Mouse (Mus musculus) G1E (cell line): ENCODE measurements around the gene Olfr1309. TPM values are rescaled to one million over a fixed set of nuclear protein-coding genes. Genes with fewer than 3 reads are reported as not detected.
"Not testable (repeated sequence)": the region's sequence is repeated elsewhere in the genome, so short reads cannot be mapped to it uniquely, and the experiment has no call there.

Experiments
- ATAC-seq: 2 replicates; pipeline ENCODE4 v1.8.0; 2016; ENCODE audit warnings: mild to moderate bottlenecking; ENCODE audit not compliant: insufficient number of reproducible peaks, poor library complexity, low FRiP score, severe bottlenecking; ENCODE audit errors: extremely low read depth
- DNase-seq: peaks from one replicate; pipeline ENCODE4 v3.0.0; 2012; ENCODE audit warnings: low spot score
- H3K27me3 ChIP-seq: 2 replicates; pipeline ENCODE4 v1.6.1; 2012; ENCODE audit warnings: mild to moderate bottlenecking, low read length, inconsistent platforms; ENCODE audit not compliant: insufficient read depth
- H3K36me3 ChIP-seq: replicated peaks from 2 replicates; pipeline ENCODE3; 2012; ENCODE audit warnings: mild to moderate bottlenecking, inconsistent platforms
- H3K4me1 ChIP-seq: 2 replicates; pipeline ENCODE4 v1.6.1; 2012; ENCODE audit warnings: low read depth, low read length, inconsistent platforms, mixed read lengths; ENCODE audit not compliant: insufficient read depth
- H3K4me3 ChIP-seq: 2 replicates; pipeline ENCODE4 v1.5.1; 2012; ENCODE audit warnings: low read depth, mild to moderate bottlenecking, inconsistent platforms, low read length, moderate library complexity, mixed read lengths
- H3K9me3 ChIP-seq: replicated peaks from 2 replicates; pipeline ENCODE4 v1.6.1; 2012; ENCODE audit warnings: inconsistent platforms
- CTCF ChIP-seq: IDR thresholded peaks from 2 replicates; pipeline ENCODE4 v1.5.1; 2012; ENCODE audit warnings: low read depth, low read length, inconsistent platforms, mixed read lengths
- GATA1 ChIP-seq: IDR thresholded peaks from 2 replicates; pipeline ENCODE4 v1.6.1; 2012; ENCODE audit warnings: borderline replicate concordance, low read length, inconsistent platforms, mixed read lengths
- GATA2 ChIP-seq: IDR thresholded peaks from 2 replicates; pipeline ENCODE4 v1.6.1; 2012; ENCODE audit warnings: low read depth, low read length, inconsistent platforms, borderline replicate concordance
- POLR2AphosphoS5 ChIP-seq: IDR thresholded peaks from 2 replicates; pipeline ENCODE4 v1.6.1; 2012; ENCODE audit warnings: low read depth, low read length, inconsistent platforms; ENCODE audit not compliant: insufficient replicate concordance
- TAL1 ChIP-seq: conservative IDR thresholded peaks from 2 replicates; pipeline ENCODE4 v1.6.1; 2012; ENCODE audit warnings: low read depth, low read length, inconsistent platforms, mixed read lengths
- polyA plus RNA-seq: library from polyadenylated mRNA; stranded (reverse); fragments of >175 nt; gene quantifications from 2 replicates; pipeline ENCODE4 v1.2.3, GENCODE M21; 2012
- total RNA-seq, 2 experiments: library from RNA; stranded (forward) in 1 of 2; stranded (reverse) in 1 of 2; fragments of 200-1000 nt in 1 of 2; fragments of >200 nt in 1 of 2; fragmentation: Nextera tagmentation in 1 of 2; gene quantifications; 2 replicates each; pipeline ENCODE4 v1.2.3; 2014 to 2017

Gene Olfr1309
- total RNA-seq (2014; fragmentation: Nextera tagmentation) (not detected in 2 replicates), total RNA-seq (2017) (0.05 and 0.06 TPM in 2 replicates), polyA plus RNA-seq (not detected in 2 replicates)

DNA sequence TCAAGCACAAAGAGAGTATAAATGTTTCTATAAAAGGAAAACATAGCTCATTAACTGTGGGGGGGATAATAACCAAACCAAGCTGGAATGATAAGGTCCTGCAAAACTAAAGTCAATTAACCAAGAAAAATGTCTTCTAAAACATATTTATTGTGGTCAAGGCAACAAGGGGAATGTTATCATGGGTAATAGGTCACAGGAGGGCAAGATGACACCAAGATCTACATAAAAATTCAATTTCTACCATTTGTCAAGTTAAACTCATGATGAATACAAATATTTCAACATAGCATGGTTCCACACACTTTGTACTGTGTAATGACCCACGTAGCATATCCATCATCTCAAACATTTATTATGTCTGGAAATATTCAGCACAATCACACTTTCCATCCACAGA is at the start of gene Olfr1309:
Gene Olfr1309, minus strand, starts transcription at position 101 of the 400 bp plus-strand sequence.
- no peak within 1 kb of the TSS for H3K4me3 ChIP-seq
- no peaks in the 10 kb centered on the region for H3K36me3 ChIP-seq
- H3K4me1 ChIP-seq = no peaks in the 10 kb centered on the region
- no peaks in the 10 kb centered on the region for H3K27me3 ChIP-seq
- ATAC-seq (no peak), DNase-seq (no peak)
- no peaks in the 10 kb centered on the region for H3K9me3 ChIP-seq
- no peak for TF ChIP-seq POLR2AphosphoS5
- no peak for TF ChIP-seq GATA1
- TF ChIP-seq CTCF = no peak

DNA sequence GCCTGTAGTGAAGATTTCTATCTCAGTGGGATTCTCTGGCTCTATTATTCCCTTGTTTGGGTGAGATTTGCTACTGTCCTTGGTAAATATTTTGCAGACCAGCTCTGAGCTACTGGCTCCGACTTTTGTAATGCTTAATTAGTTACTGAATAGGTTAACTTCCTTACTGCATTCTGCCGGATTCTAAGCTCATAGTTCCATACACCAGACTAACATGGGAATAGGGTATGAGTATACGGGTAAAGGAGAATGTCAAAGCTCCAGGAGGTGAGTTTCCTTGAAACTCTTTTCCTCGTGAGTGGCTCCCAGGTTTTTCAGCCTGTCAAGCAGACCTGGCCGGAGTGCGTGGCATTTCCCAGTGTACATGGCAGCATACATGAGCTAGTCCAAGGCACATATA is 36.9 kb upstream of the Olfr1309 start:
- not testable (repeated sequence) for ATAC-seq, H3K36me3 ChIP-seq, H3K4me3 ChIP-seq, DNase-seq, H3K9me3 ChIP-seq, H3K27me3 ChIP-seq, H3K4me1 ChIP-seq

GRCm38 (mm10) chr2:112024312-112024711 is 34.2 kb upstream of the Olfr1309 start, which contains the start of gene Olfr1311:
TSS of gene Olfr1311 (minus strand) at chr2:112024412.
- H3K27me3 ChIP-seq = no peaks in the 10 kb centered on the region
- TF ChIP-seq TAL1 (no peak), GATA2 (no peak), CTCF (no peak), GATA1 (no peak), POLR2AphosphoS5 (no peak)
- H3K9me3 ChIP-seq = no peaks in the 10 kb centered on the region
- ATAC-seq (no peak), DNase-seq (no peak)
- no peaks in the 10 kb centered on the region for H3K36me3 ChIP-seq
- H3K4me1 ChIP-seq = no peaks in the 10 kb centered on the region
- no peak within 1 kb of the TSS for H3K4me3 ChIP-seq

GRCm38 (mm10) chr2:112014900-112015299 is 24.8 kb upstream of the Olfr1309 start:
- Histone ChIP-seq H3K36me3 (no peaks in the 10 kb centered on the region), H3K4me3 (no peak overlapping the region), H3K27me3 (no peaks in the 10 kb centered on the region), H3K9me3 (no peaks in the 10 kb centered on the region), H3K4me1 (no peaks in the 10 kb centered on the region)
- DNase-seq = no peak
- ATAC-seq = no peak
- no peak for TF ChIP-seq GATA1
- no peak for TF ChIP-seq TAL1
- TF ChIP-seq POLR2AphosphoS5 = no peak
- TF ChIP-seq GATA2 = no peak
- TF ChIP-seq CTCF = no peak

DNA sequence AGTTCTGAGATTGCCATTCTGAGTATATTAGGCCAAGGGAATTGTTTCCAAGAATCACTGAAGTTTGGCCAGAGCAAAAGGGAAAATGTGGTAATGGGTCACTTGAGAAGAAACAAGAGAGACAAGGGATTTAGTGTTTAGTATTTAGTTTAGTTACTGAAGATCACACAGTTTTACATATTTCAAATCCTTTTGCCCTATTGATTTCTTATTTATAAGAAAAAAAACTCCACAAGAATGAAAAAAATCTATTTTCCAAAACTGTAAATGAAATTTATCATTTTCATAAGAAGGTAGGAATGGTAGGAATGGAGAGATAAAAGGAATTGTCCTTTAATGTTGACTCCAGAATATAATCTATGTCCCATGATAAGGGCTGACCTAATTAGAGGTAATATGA is 22.5 kb upstream of the Olfr1309 start, which contains the start of gene Olfr1310:
Gene Olfr1310, minus strand, starts transcription at position 101 of the 400 bp plus-strand sequence.
- H3K36me3 ChIP-seq = no peaks in the 10 kb centered on the region
- no peak for ATAC-seq
- DNase-seq = no peak
- H3K9me3 ChIP-seq = no peaks in the 10 kb centered on the region
- H3K27me3 ChIP-seq = no peaks in the 10 kb centered on the region
- no peaks in the 10 kb centered on the region for H3K4me1 ChIP-seq
- TF ChIP-seq GATA1 (no peak), POLR2AphosphoS5 (no peak), GATA2 (no peak), TAL1 (no peak), CTCF (no peak)
- H3K4me3 ChIP-seq = no peak within 1 kb of the TSS

- H3K4me1 ChIP-seq = no peaks in the 10 kb centered on the region
- TF ChIP-seq CTCF = no peak
- H3K36me3 ChIP-seq = no peaks in the 10 kb centered on the region
- no peaks in the 10 kb centered on the region for H3K9me3 ChIP-seq
- no peak for ATAC-seq
- no peaks in the 10 kb centered on the region for H3K27me3 ChIP-seq
- DNase-seq = no peak
- H3K4me3 ChIP-seq = no peak within 1 kb of the TSS
Measured at GRCm38 (mm10) chr2:111964844-111965243, 25.2 kb downstream of the Olfr1309 start, which contains the start of gene Olfr1308. TSS of gene Olfr1308 (minus strand) at chr2:111964944.

DNA sequence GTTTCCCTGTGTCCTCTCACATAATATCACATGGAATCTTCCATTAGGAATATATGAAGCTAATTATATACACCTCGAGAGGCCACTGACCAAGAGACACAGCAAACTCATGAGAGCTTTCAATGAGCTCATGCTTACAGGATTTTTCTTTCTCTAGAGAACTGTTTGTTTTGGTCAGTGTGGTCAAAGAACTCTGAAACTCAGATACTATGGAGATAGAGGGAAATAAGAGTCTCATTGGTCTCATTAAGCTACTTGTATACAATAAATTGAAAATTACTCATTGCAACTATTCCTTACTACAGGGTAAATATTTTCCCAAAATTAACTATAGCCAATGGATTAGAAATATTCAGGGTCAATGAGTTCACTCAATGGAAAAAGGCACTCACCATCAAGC is 40.7 kb downstream of the Olfr1309 start, which contains the start of gene Olfr1307:
Gene Olfr1307, minus strand, starts transcription at position 101 of the 400 bp plus-strand sequence.
- no peaks in the 10 kb centered on the region for H3K36me3 ChIP-seq
- TF ChIP-seq GATA1 (no peak), CTCF (no peak), GATA2 (no peak), TAL1 (no peak), POLR2AphosphoS5 (no peak)
- no peak within 1 kb of the TSS for H3K4me3 ChIP-seq
- no peaks in the 10 kb centered on the region for H3K9me3 ChIP-seq
- no peaks in the 10 kb centered on the region for H3K4me1 ChIP-seq
- H3K27me3 ChIP-seq = no peaks in the 10 kb centered on the region
- ATAC-seq (no peak), DNase-seq (no peak)

Other genes with a start within 250 kb of the Olfr1309 start
- gene Olfr1301, start 239.3 kb downstream of the Olfr1309 start, total RNA-seq (2014; fragmentation: Nextera tagmentation) = not detected in 2 replicates
- under 0.01 TPM in 1 of 2 replicates, not detected in the other for gene Olfr1301, start 239.3 kb downstream of the Olfr1309 start, total RNA-seq (2017)
- gene Olfr1301, start 239.3 kb downstream of the Olfr1309 start, polyA plus RNA-seq = not detected in 2 replicates
- gene Olfr1302, start 212.9 kb downstream of the Olfr1309 start, total RNA-seq (2014; fragmentation: Nextera tagmentation) = not detected in 2 replicates
- 0.05 TPM in 1 of 2 replicates, not detected in the other for gene Olfr1302, start 212.9 kb downstream of the Olfr1309 start, total RNA-seq (2017)
- not detected in 2 replicates for gene Olfr1302, start 212.9 kb downstream of the Olfr1309 start, polyA plus RNA-seq
- gene Olfr1303, start 169.9 kb downstream of the Olfr1309 start, total RNA-seq (2014; fragmentation: Nextera tagmentation) = not detected in 2 replicates
- gene Olfr1303, start 169.9 kb downstream of the Olfr1309 start, total RNA-seq (2017) = not detected in 2 replicates
- not detected in 2 replicates for gene Olfr1303, start 169.9 kb downstream of the Olfr1309 start, polyA plus RNA-seq
- gene Olfr1305, start 113.1 kb downstream of the Olfr1309 start, total RNA-seq (2014; fragmentation: Nextera tagmentation) = not detected in 2 replicates
- gene Olfr1305, start 113.1 kb downstream of the Olfr1309 start, total RNA-seq (2017) = 0.16 and 0.35 TPM in 2 replicates
- not detected in 2 replicates for gene Olfr1305, start 113.1 kb downstream of the Olfr1309 start, polyA plus RNA-seq
- gene Olfr1306, start 74.0 kb downstream of the Olfr1309 start, total RNA-seq (2014; fragmentation: Nextera tagmentation) = not detected in 2 replicates
- gene Olfr1306, start 74.0 kb downstream of the Olfr1309 start, total RNA-seq (2017) = 0.11 TPM in 1 of 2 replicates, not detected in the other
- gene Olfr1306, start 74.0 kb downstream of the Olfr1309 start, polyA plus RNA-seq = not detected in 2 replicates
- not detected in 2 replicates for gene Olfr1307, start 40.8 kb downstream of the Olfr1309 start, total RNA-seq (2014; fragmentation: Nextera tagmentation)
- gene Olfr1307, start 40.8 kb downstream of the Olfr1309 start, total RNA-seq (2017) = 0.06 and 0.11 TPM in 2 replicates
- gene Olfr1307, start 40.8 kb downstream of the Olfr1309 start, polyA plus RNA-seq = not detected in 2 replicates
- gene Olfr1308, start 25.3 kb downstream of the Olfr1309 start, total RNA-seq (2014; fragmentation: Nextera tagmentation) = not detected in 2 replicates
- gene Olfr1308, start 25.3 kb downstream of the Olfr1309 start, total RNA-seq (2017) = 0.27 TPM in 1 of 2 replicates, not detected in the other
- gene Olfr1308, start 25.3 kb downstream of the Olfr1309 start, polyA plus RNA-seq = not detected in 2 replicates
- gene Olfr1310, start 22.4 kb upstream of the Olfr1309 start, total RNA-seq (2014; fragmentation: Nextera tagmentation) = not detected in 2 replicates
- under 0.01 TPM in 1 of 2 replicates, not detected in the other for gene Olfr1310, start 22.4 kb upstream of the Olfr1309 start, total RNA-seq (2017)
- gene Olfr1310, start 22.4 kb upstream of the Olfr1309 start, polyA plus RNA-seq = not detected in 2 replicates
- gene Olfr1311, start 34.1 kb upstream of the Olfr1309 start, total RNA-seq (2014; fragmentation: Nextera tagmentation) = not detected in 2 replicates
- 0.12 and 0.16 TPM in 2 replicates for gene Olfr1311, start 34.1 kb upstream of the Olfr1309 start, total RNA-seq (2017)
- not detected in 2 replicates for gene Olfr1311, start 34.1 kb upstream of the Olfr1309 start, polyA plus RNA-seq
- not detected in 2 replicates for gene Olfr1312, start 60.0 kb upstream of the Olfr1309 start, total RNA-seq (2014; fragmentation: Nextera tagmentation)
- gene Olfr1312, start 60.0 kb upstream of the Olfr1309 start, total RNA-seq (2017) = 0.11 and 0.23 TPM in 2 replicates
- not detected in 2 replicates for gene Olfr1312, start 60.0 kb upstream of the Olfr1309 start, polyA plus RNA-seq
- gene Olfr1313, start 87.6 kb upstream of the Olfr1309 start, total RNA-seq (2014; fragmentation: Nextera tagmentation) = not detected in 2 replicates
- gene Olfr1313, start 87.6 kb upstream of the Olfr1309 start, total RNA-seq (2017) = 0.11 and 0.12 TPM in 2 replicates
- gene Olfr1313, start 87.6 kb upstream of the Olfr1309 start, polyA plus RNA-seq = not detected in 2 replicates
- not detected in 2 replicates for gene Olfr1314, start 106.5 kb upstream of the Olfr1309 start, total RNA-seq (2014; fragmentation: Nextera tagmentation)
- gene Olfr1314, start 106.5 kb upstream of the Olfr1309 start, total RNA-seq (2017) = 0.16 and 0.17 TPM in 2 replicates
- not detected in 2 replicates for gene Olfr1314, start 106.5 kb upstream of the Olfr1309 start, polyA plus RNA-seq
- not detected in 2 replicates for gene Olfr1315-ps1, start 125.2 kb upstream of the Olfr1309 start, total RNA-seq (2014; fragmentation: Nextera tagmentation)
- not detected in 2 replicates for gene Olfr1315-ps1, start 125.2 kb upstream of the Olfr1309 start, total RNA-seq (2017)
- not detected in 2 replicates for gene Olfr1315-ps1, start 125.2 kb upstream of the Olfr1309 start, polyA plus RNA-seq
- gene Olfr1316, start 144.7 kb upstream of the Olfr1309 start, total RNA-seq (2014; fragmentation: Nextera tagmentation) = not detected in 2 replicates
- 0.06 and 0.11 TPM in 2 replicates for gene Olfr1316, start 144.7 kb upstream of the Olfr1309 start, total RNA-seq (2017)
- not detected in 2 replicates for gene Olfr1316, start 144.7 kb upstream of the Olfr1309 start, polyA plus RNA-seq
- gene Olfr1317, start 150.0 kb upstream of the Olfr1309 start, total RNA-seq (2014; fragmentation: Nextera tagmentation) = not detected in 2 replicates
- 0.12 TPM in 1 of 2 replicates, not detected in the other for gene Olfr1317, start 150.0 kb upstream of the Olfr1309 start, total RNA-seq (2017)
- not detected in 2 replicates for gene Olfr1317, start 150.0 kb upstream of the Olfr1309 start, polyA plus RNA-seq
- gene Olfr1318, start 163.9 kb upstream of the Olfr1309 start, total RNA-seq (2014; fragmentation: Nextera tagmentation) = not detected in 2 replicates
- 0.12 and 0.16 TPM in 2 replicates for gene Olfr1318, start 163.9 kb upstream of the Olfr1309 start, total RNA-seq (2017)
- not detected in 2 replicates for gene Olfr1318, start 163.9 kb upstream of the Olfr1309 start, polyA plus RNA-seq
- 20.2 and 24.4 TPM in 2 replicates for gene Lpcat4, start 249.2 kb upstream of the Olfr1309 start, total RNA-seq (2014; fragmentation: Nextera tagmentation)
- gene Lpcat4, start 249.2 kb upstream of the Olfr1309 start, total RNA-seq (2017) = 2.4 and 3.0 TPM in 2 replicates
- gene Lpcat4, start 249.2 kb upstream of the Olfr1309 start, polyA plus RNA-seq = 52.9 and 54.2 TPM in 2 replicates